Mouse (Mus musculus) heart, postnatal 0 days (tissue): ENCODE results near the gene Gm28308.

Experiments used
- CTCF ChIP-seq: IDR thresholded peaks from 2 replicates; pipeline ENCODE4 v1.5.1; 2016; ENCODE audit warnings: antibody characterized with exemption, control low read depth, low read depth
- EP300 ChIP-seq: IDR thresholded peaks from 2 replicates; pipeline ENCODE4 v1.6.1; 2016; ENCODE audit warnings: antibody characterized with exemption, low read depth

- no peak for TF ChIP-seq CTCF
- TF ChIP-seq EP300 = no peak
These were observed 6.1 kb downstream of the Gm28308 start for GRCm38 (mm10) chr6:52206882-52207683.
